Mouse (Mus musculus): ENCODE measurements around the gene Cul3.

DNA sequence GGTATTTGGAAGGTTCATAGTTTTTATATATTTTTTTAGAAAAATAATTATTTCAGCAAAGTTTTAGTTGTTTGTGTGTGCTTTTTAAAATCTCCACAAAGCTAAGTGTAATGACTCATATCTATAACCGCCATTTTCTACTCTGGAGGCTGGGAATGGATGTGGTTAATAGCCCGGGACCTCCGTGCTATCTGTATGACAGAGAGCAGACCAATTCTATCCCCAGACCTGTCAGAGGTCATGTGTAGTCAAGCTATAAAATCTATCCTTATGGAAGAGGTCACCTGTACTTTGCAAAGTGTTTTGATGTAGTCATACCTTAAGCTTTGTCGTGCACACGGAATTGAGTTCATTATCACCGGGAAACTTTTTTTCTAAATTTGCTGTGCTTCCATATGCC is 98.7 kb downstream of the Cul3 start:
- TF ChIP-seq CTCF (IDR thresholded peaks at IDR 0.05; ENCODE audit: low read depth) (no peak), EP300 (optimal IDR thresholded peaks at IDR 0.05) (no peak)
